Mouse (Mus musculus) retina, adult 2 months (tissue): ENCODE results near the gene Tll1.
"Not testable (repeated sequence)": the region's sequence is repeated elsewhere in the genome, so short reads cannot be mapped to it uniquely, and the experiment has no call there.

ENCODE experiments used
- DNase-seq: peaks from one replicate; pipeline ENCODE4 v3.0.0-alpha.2; 2012; ENCODE audit warnings: low read depth, low spot score

The Tll1 gene

GRCm38 (mm10) chr8:64059867-64060266 is 146.2 kb downstream of the Tll1 start:
- no peak for DNase-seq

GRCm38 (mm10) chr8:64057571-64057970 is 148.5 kb downstream of the Tll1 start:
- no peak for DNase-seq

- no peak for DNase-seq
Observed at GRCm38 (mm10) chr8:64048556-64048955, 157.5 kb downstream of the Tll1 start.

DNA sequence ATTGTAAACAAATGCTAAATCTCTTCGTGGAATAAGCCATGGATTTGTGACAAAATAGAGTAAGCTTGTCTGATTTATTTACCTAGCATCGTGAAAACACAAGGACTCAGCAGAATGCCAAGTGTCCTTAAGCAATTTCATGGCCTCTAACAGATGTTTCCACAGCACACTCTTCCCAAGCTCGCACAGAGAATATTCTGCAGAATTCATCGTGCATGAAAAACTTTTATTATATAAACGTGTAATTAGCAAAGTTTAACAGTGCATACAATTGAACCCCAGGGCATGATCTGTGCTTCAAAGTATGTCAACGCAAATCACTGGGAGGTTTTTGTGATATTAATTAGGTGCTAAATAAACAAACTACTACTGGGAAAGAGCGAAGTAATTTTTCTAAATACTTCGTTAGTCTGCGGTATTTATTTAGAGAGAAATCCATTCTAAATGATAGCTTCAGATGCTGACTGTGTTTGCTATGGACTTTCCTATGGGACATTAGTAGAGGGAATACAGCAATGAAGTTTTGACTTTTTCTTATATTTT is 158.0 kb downstream of the Tll1 start:
- no peak for DNase-seq

DNA sequence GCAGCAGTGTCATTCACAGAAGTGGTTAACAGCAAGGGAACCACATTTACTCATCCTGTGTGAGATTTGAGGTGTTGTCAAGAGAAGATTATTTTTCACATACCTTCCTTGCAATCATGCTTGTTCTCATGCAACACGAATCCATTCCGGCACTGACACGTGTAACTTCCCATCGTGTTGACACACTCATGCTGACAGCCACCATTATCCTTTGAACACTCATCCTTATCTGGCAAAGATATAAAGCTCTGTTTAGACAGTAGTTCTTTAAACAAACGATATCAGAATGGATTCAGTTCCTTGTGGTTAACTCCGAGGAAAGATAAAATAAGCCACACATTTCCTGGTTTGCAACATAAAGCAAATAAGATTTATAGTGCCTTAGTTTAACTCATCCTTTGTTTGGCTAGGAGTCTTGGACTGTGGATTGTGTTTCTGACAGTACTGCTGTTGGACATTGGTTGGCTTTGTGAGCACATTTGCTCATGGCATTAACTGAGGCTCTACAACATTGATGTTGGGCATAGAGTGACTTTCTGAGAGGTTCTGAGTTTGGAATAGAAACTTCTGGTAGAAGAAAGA is 164.7 kb downstream of the Tll1 start:
- DNase-seq, result no peak

- no peak for DNase-seq
Observed at GRCm38 (mm10) chr8:64030672-64031385, 175.2 kb downstream of the Tll1 start.

DNA sequence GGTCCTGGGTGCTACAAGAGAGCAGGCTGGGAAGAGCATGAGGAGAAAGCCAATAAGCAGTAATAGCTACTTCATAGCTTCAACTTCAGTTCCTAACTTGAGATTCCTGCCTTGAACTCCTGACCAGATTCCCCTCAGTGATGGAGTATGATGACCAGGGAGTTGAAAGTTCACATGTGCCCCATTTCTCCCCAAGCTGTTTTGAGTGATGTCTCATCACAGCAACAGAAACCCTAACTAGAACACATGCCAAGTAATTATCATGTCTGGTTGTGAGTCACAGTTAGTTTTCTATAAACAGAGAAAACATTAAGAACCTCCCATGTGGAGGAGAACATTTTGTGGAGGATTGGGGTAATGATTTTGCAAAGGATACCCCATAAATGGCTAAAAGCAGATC is 176.0 kb downstream of the Tll1 start:
- DNase-seq, result no peak

DNA sequence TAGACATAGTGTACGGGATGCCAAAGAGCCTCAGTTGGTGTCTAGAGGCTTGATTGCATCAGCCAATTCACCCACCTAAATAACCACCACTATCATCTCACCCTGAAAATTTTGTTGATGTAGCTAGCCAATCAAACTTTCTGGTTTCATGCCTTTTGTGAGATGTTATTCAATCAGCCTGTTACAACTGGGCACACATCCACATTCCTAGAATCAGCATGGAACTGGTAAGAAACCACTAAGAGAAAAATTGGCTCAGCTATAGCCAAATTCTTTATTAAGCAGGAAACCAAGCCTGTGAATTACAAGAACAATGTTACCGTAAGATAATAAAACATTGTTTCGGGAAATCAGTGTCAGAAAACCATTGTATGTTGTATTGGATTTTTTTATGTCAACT is 176.5 kb downstream of the Tll1 start:
- DNase-seq, result no peak

- DNase-seq, result no peak
Observed at GRCm38 (mm10) chr8:64024359-64024758, 181.7 kb downstream of the Tll1 start.

GRCm38 (mm10) chr8:64023579-64023978 is 182.5 kb downstream of the Tll1 start:
- DNase-seq, result no peak

DNA sequence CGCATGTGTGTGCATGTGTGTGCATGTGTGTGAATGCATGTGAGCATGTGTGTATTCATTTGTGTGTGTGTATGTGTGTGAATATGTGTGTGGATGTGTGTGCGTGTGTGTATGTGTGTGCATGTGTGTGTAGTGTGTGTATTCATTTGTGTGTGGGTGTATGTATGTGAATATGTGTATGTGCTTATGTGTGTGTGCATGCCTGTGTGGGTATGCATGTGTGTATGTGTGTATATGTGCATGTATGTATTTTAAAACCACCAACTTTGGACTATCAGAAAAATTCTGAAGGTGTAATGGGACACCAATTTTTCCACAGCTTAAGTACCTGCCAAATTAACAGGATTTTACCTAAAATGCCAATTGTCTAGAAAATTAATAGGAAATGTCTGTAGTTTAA is 183.0 kb downstream of the Tll1 start:
- DNase-seq, result no peak

DNA sequence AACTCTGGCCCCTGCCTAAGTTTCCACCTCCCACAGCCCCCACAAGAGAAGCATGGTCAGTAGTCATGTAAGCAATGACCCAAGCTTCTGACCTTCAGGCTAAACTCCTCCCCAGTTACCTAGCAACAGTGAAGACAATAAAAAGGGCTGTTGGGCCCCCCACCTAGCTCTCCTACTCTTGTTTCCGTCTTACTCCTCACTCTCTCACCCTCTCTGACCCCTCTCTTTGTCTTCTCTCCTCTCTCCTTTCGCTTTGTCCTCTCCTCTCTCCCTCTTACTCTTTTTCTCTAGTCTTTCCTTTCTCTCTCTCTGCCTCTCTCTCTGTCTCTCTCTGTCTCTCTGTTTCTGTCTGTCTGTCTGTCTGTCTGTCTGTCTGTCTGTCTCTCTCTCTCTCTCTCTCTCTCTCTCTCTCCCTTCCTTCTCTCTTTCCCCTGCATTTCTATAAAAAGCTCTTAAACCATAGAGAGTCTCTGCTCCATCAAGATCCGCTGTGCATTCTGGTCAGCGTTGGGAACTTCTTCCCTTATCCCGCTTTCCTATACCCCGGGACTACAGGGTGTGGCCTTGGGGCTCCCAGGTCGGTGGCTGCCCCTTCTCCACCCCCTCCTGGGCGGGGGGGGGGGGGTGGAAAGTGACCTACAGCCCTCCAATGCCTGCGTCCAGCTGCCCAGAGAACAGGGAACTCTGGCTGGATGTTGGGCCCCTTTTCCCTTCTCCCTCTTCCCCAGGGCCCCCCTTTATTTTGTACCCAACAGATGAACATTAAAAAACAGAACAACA is 235.3 kb downstream of the Tll1 start:
- DNase-seq, result not testable (repeated sequence)
